29 mouse cellular contexts compared by ENCODE assay signal in genomic region chr2:120291471-120292078, GRCm38 (mm10). TPM values are rescaled to one million over a fixed set of nuclear protein-coding genes. Genes with fewer than 3 reads are reported as not detected.
"Had no signal": no experiment of that assay in that cellular context is flagged by ENCODE, and none has a peak within 500 bp of the region (broad histone marks: within the 10 kb centered on the region; RNA-seq: fewer than 3 reads in every experiment).

No protein-coding gene starts in this region.

- H3K9me3 ChIP-seq: limb, embryonic 10.5 days; limb, embryonic 13.5 days; megakaryocyte, embryonic 14.5 days; midbrain, embryonic 10.5 days; midbrain, embryonic 13.5 days; neural tube, embryonic 12.5 days; neural tube, embryonic 15.5 days had no signal

- H3K4me1 ChIP-seq: limb, embryonic 13.5 days; midbrain, embryonic 10.5 days; midbrain, embryonic 13.5 days; neural tube, embryonic 12.5 days; neural tube, embryonic 15.5 days had no signal

- H3K9ac ChIP-seq: limb, embryonic 13.5 days; liver, embryonic 14.5 days; liver, postnatal 0 days; lung, embryonic 14.5 days; midbrain, embryonic 13.5 days; neural tube, embryonic 12.5 days; neural tube, embryonic 15.5 days had no signal

- DNase-seq: kidney, adult 9 months; kidney, postnatal 14 days; layer of hippocampus, adult 9-11 months; liver; liver, postnatal 0 days; lung, embryonic 14.5 days; lung, postnatal 36 days; right cerebral cortex, adult 18-20 months; right cerebral cortex, postnatal 14 days; right cerebral cortex, postnatal 4 days; thymus, postnatal 25 days had no signal

- H3K27me3 ChIP-seq: limb, embryonic 13.5 days; midbrain, embryonic 13.5 days; neural tube, embryonic 12.5 days; neural tube, embryonic 15.5 days had no signal

- ATAC-seq: liver, postnatal 0 days; lung, postnatal 0 days; midbrain, embryonic 13.5 days; midbrain, embryonic 16.5 days had no signal

- H3K4me2 ChIP-seq: limb, embryonic 13.5 days; lung, embryonic 14.5 days; midbrain, embryonic 13.5 days; neural tube, embryonic 12.5 days; neural tube, embryonic 15.5 days had no signal

- H3K4me3 ChIP-seq: layer of hippocampus, adult 2 months; limb, embryonic 10.5 days; limb, embryonic 13.5 days; megakaryocyte, embryonic 14.5 days; midbrain, embryonic 10.5 days; midbrain, embryonic 13.5 days; myocyte; neural tube, embryonic 12.5 days; neural tube, embryonic 15.5 days had no signal

- H3K36me3 ChIP-seq: limb, embryonic 10.5 days; limb, embryonic 13.5 days; midbrain, embryonic 10.5 days; midbrain, embryonic 13.5 days; neural tube, embryonic 12.5 days; neural tube, embryonic 15.5 days had no signal

- H3K27ac ChIP-seq: layer of hippocampus, adult 2 months; limb, embryonic 10.5 days; limb, embryonic 13.5 days; liver, embryonic 14.5 days; midbrain, embryonic 10.5 days; midbrain, embryonic 13.5 days; neural tube, embryonic 12.5 days; neural tube, embryonic 15.5 days had no signal

RNA-seq across cellular contexts. Expression of gene Pla2g4d, which starts 2.6 kb away (rescaled TPM):
- total RNA-seq: layer of hippocampus, adult 2 months; layer of hippocampus, postnatal 25 days; left cerebral cortex, postnatal 25 days; monocyte, adult 5-6 weeks had no signal
- polyA plus RNA-seq: large intestine, adult 2 months; liver, embryonic 14.5 days; liver, postnatal 0 days; lung, embryonic 14.5 days; lung, postnatal 0 days; midbrain, embryonic 13.5 days; myocyte; stomach, embryonic 14.5 days had no signal

RNA-seq across cellular contexts. Expression of gene Pla2g4f, which starts 22.4 kb away (rescaled TPM):
- total RNA-seq: layer of hippocampus, adult 2 months; layer of hippocampus, postnatal 25 days; left cerebral cortex, adult 18-20 months; left cerebral cortex, postnatal 25 days; monocyte, adult 5-6 weeks had no signal
- polyA plus RNA-seq: limb, embryonic 10.5 days; liver, embryonic 14.5 days; liver, postnatal 0 days; midbrain, embryonic 10.5 days; midbrain, embryonic 13.5 days; midbrain, embryonic 16.5 days; neural tube, embryonic 12.5 days; stomach, embryonic 14.5 days had no signal

RNA-seq across cellular contexts. Expression of gene Pla2g4e, which starts 46.4 kb away (rescaled TPM):
- total RNA-seq: monocyte, adult 5-6 weeks had no signal
- polyA plus RNA-seq: large intestine, adult 2 months; limb, embryonic 10.5 days; liver, embryonic 14.5 days; liver, postnatal 0 days; lung, embryonic 14.5 days; lung, postnatal 0 days had no signal
